Mouse (Mus musculus): ENCODE data around the gene Isg20l2.

DNA sequence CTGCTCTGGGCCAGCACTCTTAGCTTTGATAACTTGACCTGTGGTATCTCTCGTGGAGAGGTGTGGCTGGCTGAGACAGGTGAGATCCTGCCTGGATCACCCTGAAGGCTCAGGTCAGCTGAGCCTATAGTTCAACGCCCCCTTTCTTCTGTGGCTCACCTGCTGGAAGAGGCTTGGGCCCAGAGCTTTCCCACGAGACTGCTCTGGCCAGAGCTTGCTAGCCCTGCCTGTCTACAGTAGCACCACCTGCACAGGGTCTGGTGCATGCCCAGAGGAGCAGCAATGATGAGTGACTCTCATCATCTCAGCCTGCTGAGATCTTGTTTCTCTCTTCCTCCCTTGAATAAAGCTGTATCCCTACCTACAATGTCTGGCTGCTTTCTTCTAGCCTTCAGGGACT is 50.0 kb downstream of the Isg20l2 start:
- TF ChIP-seq CTCF (IDR thresholded peaks at IDR 0.05; ENCODE audit: low read depth) (no peak), EP300 (IDR thresholded peaks at IDR 0.05; ENCODE audit: low read depth) (no peak)

All from liver, postnatal 0 days (tissue).